Mouse (Mus musculus) myocyte (in vitro differentiated cells): Measurements from ENCODE around the gene Adam12.

Source experiments
- E2F4 ChIP-seq: IDR thresholded peaks from one replicate; pipeline ENCODE4 v1.6.1; 2011; ENCODE audit warnings: mild to moderate bottlenecking, control low read depth, moderate library complexity; ENCODE audit not compliant: insufficient read depth
- TCF12 ChIP-seq: IDR thresholded peaks from one replicate; pipeline ENCODE4 v1.6.1; 2011; ENCODE audit warnings: mild to moderate bottlenecking, control low read depth; ENCODE audit not compliant: poor library complexity, insufficient read depth, severe bottlenecking

GRCm38 (mm10) chr7:133856278-133856677, 375.7 kb downstream of the Adam12 start:
- TF ChIP-seq E2F4: no peak
- no peak for TF ChIP-seq TCF12
